Mouse (Mus musculus) kidney, postnatal 14 days (tissue): ENCODE results near the gene Bckdhb.
A peak's percentile ranks its signal among the peaks of the same experiment; 100 is the strongest.
"Not testable (repeated sequence)": the region's sequence is repeated elsewhere in the genome, so short reads cannot be mapped to it uniquely, and the experiment has no call there.

ENCODE experiments used
- DNase-seq: peaks from one replicate; pipeline ENCODE4 v3.0.0; 2022; ENCODE audit warnings: mixed read lengths

Gene Bckdhb

GRCm38 (mm10) chr9:83924878-83925687 lies at the start of gene Bckdhb:
Gene Bckdhb, plus strand, starts transcription at chr9:83925145.
- DNase-seq: peak; percentile 97

GRCm38 (mm10) chr9:83882191-83882590 lies 42.8 kb upstream of the Bckdhb start:
- no peak for DNase-seq

- no peak for DNase-seq
Measured at GRCm38 (mm10) chr9:83886149-83886548, 38.8 kb upstream of the Bckdhb start.

GRCm38 (mm10) chr9:83888214-83888613 lies 36.7 kb upstream of the Bckdhb start:
- no peak for DNase-seq

GRCm38 (mm10) chr9:83893073-83893472 lies 31.9 kb upstream of the Bckdhb start:
- DNase-seq: no peak

- DNase-seq: no peak
Measured at GRCm38 (mm10) chr9:83893767-83894330, 31.1 kb upstream of the Bckdhb start.

- DNase-seq: no peak
Measured at GRCm38 (mm10) chr9:83902086-83902485, 22.9 kb upstream of the Bckdhb start.

GRCm38 (mm10) chr9:83905820-83906219 lies 19.1 kb upstream of the Bckdhb start:
- DNase-seq: no peak

GRCm38 (mm10) chr9:83907017-83907416 lies 17.9 kb upstream of the Bckdhb start:
- DNase-seq: no peak

GRCm38 (mm10) chr9:83909836-83910235 lies 15.1 kb upstream of the Bckdhb start:
- DNase-seq: no peak

- no peak for DNase-seq
Measured at GRCm38 (mm10) chr9:83910926-83911325, 14.0 kb upstream of the Bckdhb start.

GRCm38 (mm10) chr9:83922076-83922475 lies 2.9 kb upstream of the Bckdhb start:
- DNase-seq: no peak

- DNase-seq: no peak
Measured at GRCm38 (mm10) chr9:83924356-83924755, 589 bp upstream of the Bckdhb start.

- DNase-seq: no peak
Measured at GRCm38 (mm10) chr9:83925688-83926041, 720 bp downstream of the Bckdhb start.

- DNase-seq: no peak
Measured at GRCm38 (mm10) chr9:83926302-83926701, 1.4 kb downstream of the Bckdhb start.

GRCm38 (mm10) chr9:83939501-83939900 lies 14.6 kb downstream of the Bckdhb start:
- not testable (repeated sequence) for DNase-seq

- DNase-seq: peak; percentile 49
Measured at GRCm38 (mm10) chr9:83940016-83940415, 15.1 kb downstream of the Bckdhb start.

GRCm38 (mm10) chr9:83940537-83941363 lies 15.8 kb downstream of the Bckdhb start:
- DNase-seq: no peak

GRCm38 (mm10) chr9:83951336-83951735 lies 26.4 kb downstream of the Bckdhb start:
- no peak for DNase-seq

- DNase-seq: peak; percentile 85
Measured at GRCm38 (mm10) chr9:83956632-83957314, 31.8 kb downstream of the Bckdhb start.

GRCm38 (mm10) chr9:83962098-83963086 lies 37.4 kb downstream of the Bckdhb start:
- peak; percentile 92 for DNase-seq

- DNase-seq: no peak
Measured at GRCm38 (mm10) chr9:83963296-83963695, 38.4 kb downstream of the Bckdhb start.
